Mouse (Mus musculus): ENCODE measurements around the gene Gm19935. TPM values are rescaled to one million over a fixed set of nuclear protein-coding genes. Genes with fewer than 3 reads are reported as not detected.

Gm19935 gene
- polyA plus RNA-seq (2014; fragmentation: Illumina TruSeq; extraction: RNeasy Lipid Tissue Mini Kit (QIAGEN cat#74804)): 5.5 TPM

GRCm38 (mm10) chr8:90817293-90817692 lies at the start of gene Gm19935:
Gene Gm19935, minus strand, starts transcription at chr8:90817393.

GRCm38 (mm10) chr8:90828181-90828986 lies 11.2 kb upstream of the Gm19935 start, which contains the start of gene Chd9:
Gene Chd9, plus strand, starts transcription at chr8:90828352.

Other genes starting within 250 kb of the Gm19935 start
- gene Chd9, start 11.0 kb upstream of the Gm19935 start, polyA plus RNA-seq (2014; fragmentation: Illumina TruSeq; extraction: RNeasy Lipid Tissue Mini Kit (QIAGEN cat#74804)): 521 TPM